Mouse (Mus musculus) hindbrain, embryonic 13.5 days (tissue): ENCODE measurements around the gene Vps25. TPM values are rescaled to one million over a fixed set of nuclear protein-coding genes. Genes with fewer than 3 reads are reported as not detected.
A peak's percentile ranks its signal among the peaks of the same experiment; 100 is the strongest.

Experiments used
- ATAC-seq: fragments of 200-750 bp; cut with Nextera tagmentation; 2 replicates; pipeline ENCODE4 v1.8.0; 2017; ENCODE audit warnings: moderate TSS enrichment; ENCODE audit not compliant: low FRiP score
- H3K27ac ChIP-seq: fragments of 300-500 bp; sonication (generic); 2 replicates; pipeline ENCODE4 v1.5.1; 2015; ENCODE audit warnings: inconsistent platforms, mild to moderate bottlenecking, moderate library complexity
- H3K27me3 ChIP-seq: fragments of 300-500 bp; sonication (generic); 2 replicates; pipeline ENCODE4 v1.6.1; 2015; ENCODE audit warnings: mild to moderate bottlenecking, inconsistent platforms
- H3K36me3 ChIP-seq: fragments of 300-500 bp; sonication (generic); 2 replicates; pipeline ENCODE4 v1.6.1; 2015; ENCODE audit warnings: mild to moderate bottlenecking, inconsistent platforms
- H3K4me1 ChIP-seq: fragments of 300-500 bp; sonication (generic); replicated peaks from 2 replicates; pipeline ENCODE4 v1.6.1; 2015; ENCODE audit warnings: inconsistent platforms
- H3K4me2 ChIP-seq: fragments of 300-500 bp; sonication (generic); 2 replicates; pipeline ENCODE4 v1.6.1; 2015; ENCODE audit warnings: inconsistent platforms, mild to moderate bottlenecking, moderate library complexity
- H3K4me3 ChIP-seq: fragments of 300-500 bp; sonication (generic); 2 replicates; pipeline ENCODE4 v1.5.1; 2015; ENCODE audit warnings: mild to moderate bottlenecking, inconsistent platforms
- H3K9ac ChIP-seq: fragments of 300-500 bp; sonication (generic); 2 replicates; pipeline ENCODE4 v1.6.1; 2015; ENCODE audit warnings: mild to moderate bottlenecking, inconsistent platforms
- H3K9me3 ChIP-seq: fragments of 300-500 bp; sonication (generic); 2 replicates; pipeline ENCODE4 v1.6.1; 2016; ENCODE audit warnings: inconsistent platforms
- WGBS: fragments of 180-500 bp; shearing (Covaris S2); methylation state at CpG from one replicate; pipeline ENCODE4 v1.1.7; 2015; 5-methylcytosine and 5-hydroxymethylcytosine counted together
- polyA plus RNA-seq: library from polyadenylated mRNA; unstranded; fragments of >200 nt; fragmentation: Nextera tagmentation; extraction: Ambion mirVana; gene quantifications from 2 replicates; pipeline ENCODE4 v1.2.1, GENCODE M21; 2015

The Vps25 gene
- polyA plus RNA-seq, 1 experiment from 2014 or later = 110 TPM

DNA sequence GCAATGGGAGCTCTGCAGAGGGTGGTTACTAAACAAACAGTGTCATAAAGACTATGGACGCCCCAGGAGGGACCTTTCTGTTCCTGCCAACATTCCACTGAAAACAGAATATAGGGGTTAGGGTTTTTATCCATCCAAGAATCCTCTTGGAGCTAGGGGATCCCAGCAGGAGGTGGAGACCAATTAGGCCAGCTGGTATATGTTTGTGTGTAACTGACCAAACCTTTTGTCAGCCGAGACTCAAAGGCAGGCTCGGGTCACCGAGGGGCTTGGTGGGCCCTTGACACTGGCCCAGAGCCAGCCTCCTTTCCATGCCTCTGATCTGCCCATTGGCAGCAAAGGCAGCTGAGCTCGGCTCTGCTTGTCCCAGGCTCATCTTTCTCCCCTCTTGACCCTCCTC lies 29.4 kb downstream of the Vps25 start:
- no peaks in the 10 kb centered on the region for H3K9me3 ChIP-seq
- H3K4me2 ChIP-seq = no peak overlapping the region
- peaks cover 9% of the 10 kb centered on the region for H3K4me1 ChIP-seq
- peaks cover 10% of the 10 kb centered on the region; the same call in 1 of the 2 replicates for H3K27me3 ChIP-seq
- WGBS = 39% methylated on average over 5 of the region's 5 CpGs
- H3K27ac ChIP-seq = no peak overlapping the region
- H3K4me3 ChIP-seq = no peak overlapping the region
- H3K36me3 ChIP-seq = peaks cover 14% of the 10 kb centered on the region
- peak overlapping the region; percentile 43; the same call in 1 of the 2 replicates for H3K9ac ChIP-seq
- ATAC-seq = no peak

DNA sequence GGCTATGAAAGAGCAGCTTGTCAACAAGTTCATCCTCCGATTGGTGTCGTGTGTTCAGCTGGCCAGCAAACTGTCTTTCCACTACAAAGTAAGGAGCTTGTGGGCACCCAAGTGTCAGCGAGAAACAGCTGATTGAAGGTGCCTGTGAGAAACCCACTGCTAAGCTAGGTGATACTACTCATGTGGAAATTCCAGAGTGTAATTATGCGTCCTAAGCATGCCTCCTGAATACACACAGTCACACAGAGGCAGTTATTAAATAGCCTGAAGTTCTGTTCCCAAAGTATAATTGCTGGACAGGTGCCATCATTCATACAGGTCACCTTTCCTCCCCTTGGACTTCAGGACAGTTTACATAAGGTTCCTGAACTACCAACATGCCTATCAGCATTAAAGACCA lies 30.3 kb downstream of the Vps25 start:
- WGBS = 74% methylated on average over 4 of the region's 4 CpGs
- no peaks in the 10 kb centered on the region for H3K9me3 ChIP-seq
- no peak for ATAC-seq
- no peak overlapping the region for H3K27ac ChIP-seq
- no peak overlapping the region for H3K4me3 ChIP-seq
- H3K36me3 ChIP-seq = peaks cover 22% of the 10 kb centered on the region
- peaks cover 10% of the 10 kb centered on the region; the same call in 1 of the 2 replicates for H3K27me3 ChIP-seq
- H3K9ac ChIP-seq = no peak overlapping the region
- H3K4me1 ChIP-seq = peaks cover 4% of the 10 kb centered on the region; the same call in 1 of the 2 replicates
- no peak overlapping the region for H3K4me2 ChIP-seq

DNA sequence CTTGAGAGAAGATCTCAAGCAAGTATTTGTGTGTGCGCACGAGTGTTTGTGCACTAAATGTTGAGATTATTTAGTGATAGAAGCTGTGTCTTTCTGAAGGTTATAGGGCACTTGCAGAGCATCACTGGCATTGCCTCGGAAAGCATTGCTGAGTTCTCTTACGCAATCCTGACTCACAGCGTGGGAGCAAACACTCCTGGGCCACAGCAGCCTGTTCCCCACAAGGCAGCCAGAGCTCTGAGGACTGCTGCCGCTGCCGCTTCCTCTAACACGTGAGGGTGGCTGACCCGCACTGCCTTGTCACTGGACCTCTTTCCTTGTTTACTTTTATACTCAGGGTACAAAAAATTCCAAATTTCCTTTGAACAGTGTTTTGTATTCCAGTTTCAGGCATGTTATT lies 33.8 kb downstream of the Vps25 start:
- 89% methylated on average over 9 of the region's 9 CpGs for WGBS
- no peak overlapping the region for H3K9ac ChIP-seq

DNA sequence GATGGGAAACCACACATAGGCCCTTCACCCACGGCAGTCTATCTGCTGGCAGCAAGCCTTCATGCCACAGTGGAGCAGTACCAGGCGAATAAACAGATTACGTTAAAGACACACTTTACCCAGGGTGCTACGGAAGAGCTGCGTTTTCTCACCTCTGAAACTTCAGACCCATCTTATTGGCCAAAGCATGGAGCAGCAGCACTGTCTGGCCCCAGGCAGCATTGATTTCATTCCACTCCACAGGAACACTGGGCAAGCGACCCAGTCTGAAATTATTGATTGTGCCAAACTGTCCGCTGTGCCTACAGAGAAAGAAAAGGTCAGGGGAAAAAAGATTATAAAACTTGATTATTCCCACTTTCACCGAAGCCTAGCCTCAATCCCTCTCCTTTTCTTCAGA lies 37.7 kb downstream of the Vps25 start:
- WGBS = 97% methylated on average over 8 of the region's 8 CpGs
- no peak overlapping the region for H3K27ac ChIP-seq

More for the DNA sequence above, 33.8 kb downstream of the Vps25 start:
- ATAC-seq = no peak
- no peak overlapping the region for H3K4me3 ChIP-seq
- H3K27me3 ChIP-seq = no peaks in the 10 kb centered on the region
- H3K9me3 ChIP-seq = no peaks in the 10 kb centered on the region
- peaks cover 55% of the 10 kb centered on the region for H3K36me3 ChIP-seq
- no peaks in the 10 kb centered on the region for H3K4me1 ChIP-seq
- H3K4me2 ChIP-seq = no peak overlapping the region
- no peak overlapping the region for H3K27ac ChIP-seq

DNA sequence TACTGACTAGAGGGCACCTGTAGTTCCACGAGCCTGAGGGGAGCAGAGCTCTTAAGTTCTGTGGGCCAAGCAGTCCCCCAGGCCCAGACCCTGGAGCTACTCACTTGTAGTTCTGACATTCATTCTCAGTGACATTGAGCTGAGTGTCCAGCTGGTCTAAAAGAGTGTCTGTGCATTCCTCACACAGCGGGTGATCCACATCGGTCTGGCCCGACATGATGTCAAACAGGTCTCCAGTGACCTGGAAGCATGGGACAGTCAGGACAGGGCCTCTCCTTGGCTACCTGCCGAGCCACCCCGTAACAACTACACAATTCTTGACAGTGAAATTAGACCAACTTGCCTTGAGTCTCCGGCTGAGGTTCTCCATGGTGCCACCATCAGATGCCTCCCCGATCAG lies 41.7 kb downstream of the Vps25 start:
- H3K4me2 ChIP-seq = no peak overlapping the region
- no peak overlapping the region for H3K27ac ChIP-seq
- no peaks in the 10 kb centered on the region for H3K9me3 ChIP-seq
- WGBS = 91% methylated on average over 8 of the region's 8 CpGs
- no peaks in the 10 kb centered on the region for H3K27me3 ChIP-seq
- H3K9ac ChIP-seq = no peak overlapping the region
- H3K36me3 ChIP-seq = peaks cover 85% of the 10 kb centered on the region
- H3K4me1 ChIP-seq = peaks cover 4% of the 10 kb centered on the region
- no peak for ATAC-seq
- no peak overlapping the region for H3K4me3 ChIP-seq

More for the DNA sequence above, 37.7 kb downstream of the Vps25 start:
- no peak overlapping the region for H3K4me3 ChIP-seq
- ATAC-seq = no peak
- H3K4me1 ChIP-seq = no peaks in the 10 kb centered on the region
- H3K9me3 ChIP-seq = no peaks in the 10 kb centered on the region
- H3K9ac ChIP-seq = no peak overlapping the region
- no peaks in the 10 kb centered on the region for H3K27me3 ChIP-seq
- H3K36me3 ChIP-seq = peaks cover 87% of the 10 kb centered on the region
- H3K4me2 ChIP-seq = no peak overlapping the region

DNA sequence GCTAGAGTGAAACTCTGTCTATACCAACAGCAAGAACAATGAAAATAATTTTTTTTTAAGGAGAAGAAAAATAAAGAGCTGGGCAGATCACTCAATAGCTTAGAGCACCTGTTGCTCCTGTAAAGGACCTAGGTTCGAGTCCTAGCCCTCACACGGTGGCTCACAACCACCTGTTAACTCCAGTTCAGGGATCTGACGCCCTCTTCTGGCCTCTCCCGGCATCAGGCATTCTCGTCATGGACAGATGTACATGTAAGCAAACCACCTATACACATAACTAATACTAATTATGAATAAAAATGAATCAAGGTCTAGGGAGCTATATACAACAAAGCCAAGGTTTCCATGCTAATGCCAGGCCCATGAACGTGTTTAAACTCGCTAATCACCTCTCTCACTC lies 47.4 kb downstream of the Vps25 start:
- Histone ChIP-seq H3K27ac (no peak overlapping the region), H3K36me3 (peaks cover 33% of the 10 kb centered on the region), H3K4me3 (peak overlapping the region; percentile 67), H3K9ac (peak overlapping the region; percentile 96), H3K4me2 (peak overlapping the region; percentile 99), H3K27me3 (no peaks in the 10 kb centered on the region), H3K9me3 (no peaks in the 10 kb centered on the region), H3K4me1 (peaks cover 19% of the 10 kb centered on the region)
- WGBS = 69% methylated on average over 7 of the region's 7 CpGs
- ATAC-seq = no peak

DNA sequence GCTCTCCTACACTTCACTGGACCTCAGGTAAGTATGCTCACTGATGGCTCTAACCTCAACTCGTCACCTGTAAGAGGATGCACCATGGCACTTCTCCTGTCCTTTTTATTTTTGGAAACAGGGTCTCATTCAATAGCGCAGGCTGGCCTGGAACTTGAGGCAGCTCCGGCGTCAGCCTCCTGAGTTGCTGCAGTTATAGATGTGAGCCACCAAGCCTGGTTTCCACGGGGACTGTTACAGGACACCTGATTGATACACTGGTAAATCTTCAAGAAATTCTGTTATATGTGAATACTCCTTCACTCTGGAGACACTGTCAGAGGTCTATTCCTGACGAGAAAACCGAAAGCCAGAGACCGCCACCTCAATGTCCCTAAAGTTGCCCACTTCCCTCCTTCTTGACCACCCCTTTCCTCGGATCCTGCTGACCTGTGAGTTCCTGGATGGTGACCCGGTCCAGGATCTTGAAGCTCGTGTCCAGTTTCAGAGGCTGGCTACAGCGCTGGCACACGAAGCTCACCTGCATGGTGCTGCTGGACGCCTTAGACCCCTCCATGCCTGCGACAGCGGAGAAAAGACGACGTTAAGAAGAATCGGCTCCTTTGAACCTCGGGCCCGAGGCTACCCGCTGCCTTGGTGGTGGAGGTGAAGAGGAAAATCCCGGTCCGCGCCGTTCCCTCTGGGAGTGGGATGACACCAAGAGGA lies 47.9 kb downstream of the Vps25 start:
- peak overlapping the region; percentile 67 for H3K4me3 ChIP-seq
- no peak for ATAC-seq

DNA sequence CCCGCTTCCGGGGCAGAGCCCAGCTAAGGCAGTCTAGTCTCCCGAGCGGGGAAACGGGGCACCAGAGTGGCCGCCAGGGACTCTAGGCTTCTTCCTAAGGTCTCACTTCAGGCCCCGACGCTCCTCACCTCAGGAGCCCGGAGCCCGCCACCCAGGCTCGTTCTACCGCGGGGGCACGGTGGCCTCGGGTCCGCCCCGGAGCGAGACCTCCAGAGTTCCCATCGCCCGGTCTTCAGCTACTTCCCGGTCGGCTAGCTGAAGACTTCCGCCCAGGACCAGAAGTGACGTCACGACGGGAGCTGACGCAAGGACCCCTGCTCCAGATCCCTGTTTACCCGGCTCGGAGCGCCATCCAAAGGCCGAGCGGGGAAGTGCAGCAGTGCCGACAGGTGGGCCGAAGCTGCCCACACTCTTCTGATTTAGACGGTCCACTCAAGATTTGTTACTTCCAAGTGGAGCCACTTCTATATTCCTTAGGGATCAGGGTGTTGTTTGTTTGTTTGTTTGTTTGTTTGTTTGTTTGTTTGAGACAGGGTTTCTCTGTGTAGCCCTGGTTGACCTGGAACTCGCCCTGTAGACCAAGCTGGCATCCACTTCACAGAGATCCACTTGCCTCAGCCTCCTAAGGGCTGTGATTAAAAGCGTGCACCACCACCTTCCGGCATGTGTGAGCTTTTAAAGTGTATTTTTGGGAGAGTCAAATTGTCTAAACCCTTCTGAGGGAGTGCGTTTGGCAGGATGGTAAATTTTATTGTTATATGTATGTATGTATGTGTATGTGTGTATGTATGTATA lies 48.7 kb downstream of the Vps25 start, which contains the start of gene Becn1:
Becn1 (minus strand) TSS at position 283 of the 795 bp plus-strand sequence.
- 7% methylated on average over 39 of the region's 39 CpGs for WGBS
- peak within 1 kb of the TSS; percentile 67 for H3K4me3 ChIP-seq
- peak within 1 kb of the TSS; percentile 73 for H3K27ac ChIP-seq
- H3K4me2 ChIP-seq = peak within 1 kb of the TSS; percentile 99
- no peaks in the 10 kb centered on the region for H3K9me3 ChIP-seq
- H3K27me3 ChIP-seq = peaks cover 3% of the 10 kb centered on the region; the same call in 1 of the 2 replicates
- H3K9ac ChIP-seq = peak within 1 kb of the TSS; percentile 96
- peaks cover 25% of the 10 kb centered on the region for H3K36me3 ChIP-seq
- ATAC-seq = peak; percentile 95
- H3K4me1 ChIP-seq = peaks cover 19% of the 10 kb centered on the region

More for the DNA sequence above, 47.9 kb downstream of the Vps25 start:
- peak overlapping the region; percentile 96 for H3K9ac ChIP-seq
- peaks cover 19% of the 10 kb centered on the region for H3K4me1 ChIP-seq
- H3K27me3 ChIP-seq = no peaks in the 10 kb centered on the region
- no peaks in the 10 kb centered on the region for H3K9me3 ChIP-seq
- H3K4me2 ChIP-seq = peak overlapping the region; percentile 99
- H3K27ac ChIP-seq = peak overlapping the region; percentile 73
- H3K36me3 ChIP-seq = peaks cover 30% of the 10 kb centered on the region
- 15% methylated on average over 26 of the region's 26 CpGs for WGBS

DNA sequence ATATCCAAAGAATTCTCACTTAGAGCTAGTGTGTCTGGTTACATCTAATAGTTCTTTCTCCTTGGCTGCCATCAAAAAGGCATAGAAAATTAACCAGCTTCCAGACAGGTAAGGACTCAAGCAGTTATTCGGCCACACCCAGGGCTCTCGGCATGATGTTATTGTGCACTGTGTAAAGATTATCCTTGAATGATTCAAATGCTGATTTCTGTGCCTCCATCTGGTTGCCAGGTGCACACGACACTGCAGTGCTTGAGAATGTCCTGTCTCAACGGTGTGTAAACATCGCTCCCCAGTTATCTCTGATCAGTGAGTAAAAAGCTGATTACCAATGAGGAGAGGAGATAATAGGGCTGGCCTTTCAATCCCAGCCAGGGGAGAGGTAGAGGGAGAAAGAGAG lies 54.2 kb downstream of the Vps25 start:
- Histone ChIP-seq H3K27me3 (peaks cover 11% of the 10 kb centered on the region; the same call in 1 of the 2 replicates), H3K27ac (no peak overlapping the region), H3K4me3 (no peak overlapping the region), H3K4me1 (no peaks in the 10 kb centered on the region), H3K9ac (no peak overlapping the region), H3K36me3 (no peaks in the 10 kb centered on the region), H3K4me2 (no peak overlapping the region), H3K9me3 (no peaks in the 10 kb centered on the region)
- 42% methylated on average over 5 of the region's 5 CpGs for WGBS
- ATAC-seq = no peak

Other genes with a start within 250 kb of the Vps25 start
- gene Atp6v0a1, start 244.3 kb upstream of the Vps25 start, polyA plus RNA-seq = 108 and 110 TPM in 2 replicates
- gene Naglu, start 183.7 kb upstream of the Vps25 start, polyA plus RNA-seq = 10.7 and 11.3 TPM in 2 replicates
- 0.49 TPM in 1 of 2 replicates, not detected in the other for gene Hsd17b1, start 175.3 kb upstream of the Vps25 start, polyA plus RNA-seq
- 41.9 and 44.1 TPM in 2 replicates for gene Coasy, start 171.1 kb upstream of the Vps25 start, polyA plus RNA-seq
- gene Mlx, start 166.4 kb upstream of the Vps25 start, polyA plus RNA-seq = 88.1 and 91.0 TPM in 2 replicates
- gene Psmc3ip, start 158.3 kb upstream of the Vps25 start, polyA plus RNA-seq = 23.4 and 26.3 TPM in 2 replicates
- 25.1 and 27.7 TPM in 2 replicates for gene Retreg3, start 133.8 kb upstream of the Vps25 start, polyA plus RNA-seq
- 79.6 and 84.0 TPM in 2 replicates for gene Tubg1, start 133.8 kb upstream of the Vps25 start, polyA plus RNA-seq
- gene Tubg2, start 97.8 kb upstream of the Vps25 start, polyA plus RNA-seq = 34.6 and 38.2 TPM in 2 replicates
- 2.6 and 2.8 TPM in 2 replicates for gene Cntnap1, start 83.2 kb upstream of the Vps25 start, polyA plus RNA-seq
- 8.7 and 10.2 TPM in 2 replicates for gene Plekhh3, start 82.4 kb upstream of the Vps25 start, polyA plus RNA-seq
- 0.13 and 0.18 TPM in 2 replicates for gene Ccr10, start 78.3 kb upstream of the Vps25 start, polyA plus RNA-seq
- 20.4 and 20.7 TPM in 2 replicates for gene Ezh1, start 27.2 kb upstream of the Vps25 start, polyA plus RNA-seq
- 84.8 and 94.9 TPM in 2 replicates for gene Ramp2, start 7.7 kb upstream of the Vps25 start, polyA plus RNA-seq
- 7.0 and 7.7 TPM in 2 replicates for gene Wnk4, start 6.9 kb downstream of the Vps25 start, polyA plus RNA-seq
- gene Cntd1, start 25.3 kb downstream of the Vps25 start, polyA plus RNA-seq = 1.3 TPM in 2 replicates
- 216 and 226 TPM in 2 replicates for gene Coa3, start 25.4 kb downstream of the Vps25 start, polyA plus RNA-seq
- gene Becn1, start 48.6 kb downstream of the Vps25 start, polyA plus RNA-seq = 166 and 188 TPM in 2 replicates
- 118 and 122 TPM in 2 replicates for gene Psme3, start 62.5 kb downstream of the Vps25 start, polyA plus RNA-seq
- gene Aoc2, start 71.4 kb downstream of the Vps25 start, polyA plus RNA-seq = 1.9 and 2.4 TPM in 2 replicates
- not detected in 2 replicates for gene Aoc3, start 76.9 kb downstream of the Vps25 start, polyA plus RNA-seq
- gene G6pc, start 113.9 kb downstream of the Vps25 start, polyA plus RNA-seq = not detected in 2 replicates
- 91.5 and 96.2 TPM in 2 replicates for gene Aarsd1, start 163.9 kb downstream of the Vps25 start, polyA plus RNA-seq
- gene Gm27029, start 171.1 kb downstream of the Vps25 start, polyA plus RNA-seq = 4.8 and 8.0 TPM in 2 replicates
- 28.6 and 29.8 TPM in 2 replicates for gene Rundc1, start 171.4 kb downstream of the Vps25 start, polyA plus RNA-seq
- gene Ptges3l, start 171.6 kb downstream of the Vps25 start, polyA plus RNA-seq = 2.3 and 2.8 TPM in 2 replicates
- gene Rpl27, start 188.6 kb downstream of the Vps25 start, polyA plus RNA-seq = 301 and 310 TPM in 2 replicates
- gene Ifi35, start 194.7 kb downstream of the Vps25 start, polyA plus RNA-seq = 3.7 and 4.0 TPM in 2 replicates
- 108 and 111 TPM in 2 replicates for gene Rnd2, start 211.3 kb downstream of the Vps25 start, polyA plus RNA-seq
- 92.1 and 96.6 TPM in 2 replicates for gene Vat1, start 212.5 kb downstream of the Vps25 start, polyA plus RNA-seq